Mouse (Mus musculus) lung, adult 2 months (tissue): ENCODE measurements around the gene Cdkal1.

Source experiments
- CTCF ChIP-seq: fragments of 200-500 bp; IDR thresholded peaks from 2 replicates; pipeline ENCODE4 v1.5.1; 2011; ENCODE audit warnings: mild to moderate bottlenecking, low read length, control low read depth; ENCODE audit not compliant: insufficient read depth
- POLR2A ChIP-seq: fragments of 200-500 bp; IDR thresholded peaks from 2 replicates; pipeline ENCODE4 v1.6.1; 2011; ENCODE audit warnings: low read depth, mild to moderate bottlenecking, control low read depth, low read length, borderline replicate concordance; ENCODE audit errors: extremely low read depth

DNA sequence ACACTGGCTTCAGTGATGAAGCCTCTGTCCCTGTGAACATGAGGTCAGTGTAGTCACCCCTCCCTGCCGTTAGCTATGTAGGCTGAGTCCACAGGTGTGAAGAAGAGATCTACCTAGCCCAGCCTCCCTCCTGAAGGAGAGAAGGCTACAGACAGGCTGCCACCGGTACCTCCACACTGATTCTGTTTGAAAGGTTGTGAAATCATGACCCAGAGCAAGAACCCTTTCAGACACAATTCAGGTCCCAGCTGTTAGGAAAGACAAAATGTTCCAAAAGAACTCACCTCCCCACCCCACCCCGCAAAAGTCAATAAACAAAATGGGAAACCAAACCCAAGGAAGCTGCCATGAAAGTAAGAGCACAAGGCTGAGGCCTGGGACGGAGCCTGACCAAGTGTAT lies 217.2 kb downstream of the Cdkal1 start:
- TF ChIP-seq CTCF (no peak), POLR2A (no peak)
